Mouse (Mus musculus) ES-Bruce4 (cell line): ENCODE data around the gene Aff3.

Source experiments
- CTCF ChIP-seq: IDR thresholded peaks from one replicate; pipeline ENCODE4 v1.8.1; 2011; ENCODE audit warnings: low read depth, low read length
- EP300 ChIP-seq: IDR thresholded peaks from 2 replicates; pipeline ENCODE4 v1.6.1; 2011; ENCODE audit warnings: low read depth, low read length; ENCODE audit not compliant: insufficient read depth
- POLR2A ChIP-seq: IDR thresholded peaks from one replicate; pipeline ENCODE4 v1.8.1; 2011; ENCODE audit warnings: low read length; ENCODE audit not compliant: insufficient read depth

DNA sequence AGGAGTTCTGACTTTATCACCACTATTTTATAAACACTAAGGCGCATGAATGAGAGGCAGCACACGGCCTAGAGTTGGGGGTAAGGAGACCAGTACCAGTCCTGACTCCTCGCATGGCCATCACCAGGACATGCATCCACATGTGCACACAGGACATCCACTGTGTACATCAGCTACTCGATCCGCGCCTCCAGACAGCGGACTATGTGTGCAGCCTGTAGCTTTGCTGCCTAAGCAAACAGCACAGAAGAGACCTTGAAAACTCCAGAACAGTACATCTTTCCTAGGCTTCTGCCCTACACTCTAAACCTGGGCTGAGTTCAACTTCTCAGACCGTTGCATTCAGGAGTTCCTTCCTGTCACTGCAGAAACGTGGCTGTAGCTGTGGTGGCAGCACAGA lies 104.1 kb downstream of the Aff3 start:
- TF ChIP-seq CTCF (no peak), POLR2A (no peak), EP300 (no peak)
